Mouse (Mus musculus) embryonic facial prominence, embryonic 11.5 days (tissue): Measurements from ENCODE around the gene Agr2. TPM values are rescaled to one million over a fixed set of nuclear protein-coding genes. Genes with fewer than 3 reads are reported as not detected.

Experiments
- ATAC-seq: fragments of 200-750 bp; cut with Nextera tagmentation; replicated peaks from 2 replicates; pipeline ENCODE4 v1.8.0; 2017; ENCODE audit warnings: low read depth; ENCODE audit not compliant: insufficient number of reproducible peaks, low FRiP score, low TSS enrichment
- DNase-seq: peaks from one replicate; pipeline ENCODE4 v3.0.0-alpha.2; 2015; ENCODE audit warnings: low spot score
- H3K27ac ChIP-seq: fragments of 300-500 bp; sonication (generic); replicated peaks from 2 replicates; pipeline ENCODE4 v1.5.1; 2014; ENCODE audit warnings: mild to moderate bottlenecking, low read depth, low read length, control low read depth
- H3K27me3 ChIP-seq: fragments of 300-500 bp; sonication (generic); 2 replicates; pipeline ENCODE4 v1.6.1; 2014; ENCODE audit warnings: mild to moderate bottlenecking, low read length, moderate library complexity, mixed read lengths; ENCODE audit not compliant: control insufficient read depth, insufficient read depth
- H3K36me3 ChIP-seq: fragments of 300-500 bp; sonication (generic); replicated peaks from 2 replicates; pipeline ENCODE4 v1.6.1; 2014; ENCODE audit warnings: low read depth, mild to moderate bottlenecking, low read length, moderate library complexity, mixed read lengths; ENCODE audit not compliant: control insufficient read depth, insufficient read depth
- H3K4me1 ChIP-seq: fragments of 300-500 bp; sonication (generic); 2 replicates; pipeline ENCODE4 v1.6.1; 2014; ENCODE audit warnings: low read length, mixed read lengths; ENCODE audit not compliant: control insufficient read depth, insufficient read depth
- H3K4me2 ChIP-seq: fragments of 300-500 bp; sonication (generic); 2 replicates; pipeline ENCODE4 v1.6.1; 2014; ENCODE audit warnings: low read depth, mild to moderate bottlenecking, control low read depth, low read length, moderate library complexity
- H3K4me3 ChIP-seq: fragments of 300-500 bp; sonication (generic); 2 replicates; pipeline ENCODE4 v1.5.1; 2014; ENCODE audit warnings: low read depth, low read length, control low read depth
- H3K9ac ChIP-seq: fragments of 300-500 bp; sonication (generic); replicated peaks from 2 replicates; pipeline ENCODE4 v1.6.1; 2014; ENCODE audit warnings: mild to moderate bottlenecking, control low read depth, low read length
- H3K9me3 ChIP-seq: fragments of 300-500 bp; sonication (generic); replicated peaks from 2 replicates; pipeline ENCODE4 v1.6.1; 2016; ENCODE audit warnings: mild to moderate bottlenecking, low read length, inconsistent platforms, mixed read lengths; ENCODE audit not compliant: control insufficient read depth
- WGBS: fragments of 180-500 bp; shearing (Covaris S2); extraction: QIAGEN DNeasy Blood & Tissue Kit; methylation state at CpG from one replicate; pipeline ENCODE4 v1.1.7; 2014; 5-methylcytosine and 5-hydroxymethylcytosine counted together
- polyA plus RNA-seq: library from polyadenylated mRNA; unstranded; fragments of >200 nt; fragmentation: Nextera tagmentation; extraction: Ambion mirVana; gene quantifications from 2 replicates; pipeline ENCODE4 v1.2.1, GENCODE M21; 2014

Gene Agr2
- polyA plus RNA-seq, 1 experiment from 2014 or later: not detected

GRCm38 (mm10) chr12:36028968-36029645, 36.4 kb downstream of the Agr2 start:
- H3K4me1 ChIP-seq: no peaks in the 10 kb centered on the region
- no peak overlapping the region for H3K4me2 ChIP-seq
- no peak overlapping the region for H3K4me3 ChIP-seq
- no peak overlapping the region for H3K9ac ChIP-seq
- no peak overlapping the region for H3K27ac ChIP-seq
- DNase-seq (no peak), ATAC-seq (no peak)
- H3K9me3 ChIP-seq: no peaks in the 10 kb centered on the region
- no peaks in the 10 kb centered on the region for H3K36me3 ChIP-seq
- 51% methylated on average over 5 of the region's 5 CpGs for WGBS
- no peaks in the 10 kb centered on the region for H3K27me3 ChIP-seq

- Histone ChIP-seq H3K36me3 (no peaks in the 10 kb centered on the region), H3K4me2 (no peak overlapping the region), H3K4me1 (no peaks in the 10 kb centered on the region), H3K27ac (no peak overlapping the region), H3K27me3 (no peaks in the 10 kb centered on the region), H3K4me3 (no peak overlapping the region), H3K9me3 (no peaks in the 10 kb centered on the region), H3K9ac (no peak overlapping the region)
- ATAC-seq: no peak
- no peak for DNase-seq
- WGBS: 90% methylated on average over 4 of the region's 6 CpGs
These were observed 37.0 kb downstream of the Agr2 start for GRCm38 (mm10) chr12:36029687-36030086.

GRCm38 (mm10) chr12:36030660-36031363, 38.1 kb downstream of the Agr2 start:
- no peak overlapping the region for H3K4me2 ChIP-seq
- DNase-seq (no peak), ATAC-seq (no peak)
- H3K4me1 ChIP-seq: no peaks in the 10 kb centered on the region
- no peak overlapping the region for H3K4me3 ChIP-seq
- no peaks in the 10 kb centered on the region for H3K27me3 ChIP-seq
- H3K36me3 ChIP-seq: no peaks in the 10 kb centered on the region
- H3K9me3 ChIP-seq: no peaks in the 10 kb centered on the region
- H3K27ac ChIP-seq: no peak overlapping the region
- no peak overlapping the region for H3K9ac ChIP-seq
- WGBS: 88% methylated on average over 12 of the region's 12 CpGs

- no peak overlapping the region for H3K27ac ChIP-seq
- no peaks in the 10 kb centered on the region for H3K4me1 ChIP-seq
- H3K27me3 ChIP-seq: no peaks in the 10 kb centered on the region
- no peaks in the 10 kb centered on the region for H3K9me3 ChIP-seq
- no peak overlapping the region for H3K4me2 ChIP-seq
- H3K9ac ChIP-seq: no peak overlapping the region
- WGBS: 75% methylated on average over 4 of the region's 4 CpGs
- H3K36me3 ChIP-seq: no peaks in the 10 kb centered on the region
- ATAC-seq (no peak), DNase-seq (no peak)
- no peak overlapping the region for H3K4me3 ChIP-seq
These were observed 39.7 kb downstream of the Agr2 start for GRCm38 (mm10) chr12:36032419-36032818.

- Histone ChIP-seq H3K4me2 (no peak overlapping the region), H3K27ac (no peak overlapping the region), H3K4me1 (no peaks in the 10 kb centered on the region), H3K4me3 (no peak overlapping the region), H3K9me3 (no peaks in the 10 kb centered on the region), H3K36me3 (no peaks in the 10 kb centered on the region), H3K9ac (no peak overlapping the region), H3K27me3 (no peaks in the 10 kb centered on the region)
- no peak for ATAC-seq
- 93% methylated on average over 6 of the region's 6 CpGs for WGBS
- no peak for DNase-seq
These were observed 42.8 kb downstream of the Agr2 start for GRCm38 (mm10) chr12:36035501-36035900.

- 94% methylated on average over 7 of the region's 7 CpGs for WGBS
- no peak for DNase-seq
- Histone ChIP-seq H3K27ac (no peak overlapping the region), H3K4me2 (no peak overlapping the region), H3K36me3 (no peaks in the 10 kb centered on the region), H3K27me3 (no peaks in the 10 kb centered on the region), H3K9me3 (no peaks in the 10 kb centered on the region), H3K4me1 (no peaks in the 10 kb centered on the region), H3K9ac (no peak overlapping the region), H3K4me3 (no peak overlapping the region)
- ATAC-seq: no peak
These were observed 43.4 kb downstream of the Agr2 start for GRCm38 (mm10) chr12:36036121-36036520.

- Histone ChIP-seq H3K4me2 (no peak overlapping the region), H3K4me3 (no peak overlapping the region), H3K27ac (no peak overlapping the region), H3K36me3 (no peaks in the 10 kb centered on the region), H3K9me3 (no peaks in the 10 kb centered on the region), H3K9ac (no peak overlapping the region), H3K4me1 (no peaks in the 10 kb centered on the region), H3K27me3 (no peaks in the 10 kb centered on the region)
- ATAC-seq: no peak
- WGBS: 85% methylated on average over 10 of the region's 10 CpGs
- DNase-seq: no peak
These were observed 44.1 kb downstream of the Agr2 start for GRCm38 (mm10) chr12:36036776-36037175.

- H3K36me3 ChIP-seq: no peaks in the 10 kb centered on the region
- no peaks in the 10 kb centered on the region for H3K4me1 ChIP-seq
- no peak overlapping the region for H3K4me3 ChIP-seq
- H3K27ac ChIP-seq: no peak overlapping the region
- DNase-seq (no peak), ATAC-seq (no peak)
- H3K9me3 ChIP-seq: no peaks in the 10 kb centered on the region
- H3K27me3 ChIP-seq: no peaks in the 10 kb centered on the region
- no peak overlapping the region for H3K4me2 ChIP-seq
- WGBS: 78% methylated on average over 9 of the region's 9 CpGs
- H3K9ac ChIP-seq: no peak overlapping the region
These were observed 46.9 kb downstream of the Agr2 start for GRCm38 (mm10) chr12:36039541-36040084.
